Mouse (Mus musculus) embryonic facial prominence, embryonic 15.5 days (tissue): ENCODE measurements around the gene Ramac. TPM values are rescaled to one million over a fixed set of nuclear protein-coding genes. Genes with fewer than 3 reads are reported as not detected.

ENCODE experiments used
- ATAC-seq: fragments of 200-750 bp; cut with Nextera tagmentation; 2 replicates; pipeline ENCODE4 v1.8.0; 2017; ENCODE audit warnings: low read depth, moderate TSS enrichment; ENCODE audit not compliant: insufficient number of reproducible peaks, low FRiP score, low TSS enrichment
- H3K27ac ChIP-seq: fragments of 300-500 bp; sonication (generic); replicated peaks from 2 replicates; pipeline ENCODE4 v1.5.1; 2015; ENCODE audit warnings: mild to moderate bottlenecking, inconsistent platforms
- H3K27me3 ChIP-seq: fragments of 300-500 bp; sonication (generic); 2 replicates; pipeline ENCODE4 v1.6.1; 2015; ENCODE audit warnings: inconsistent platforms
- H3K36me3 ChIP-seq: fragments of 300-500 bp; sonication (generic); 2 replicates; pipeline ENCODE4 v1.6.1; 2015; ENCODE audit warnings: mild to moderate bottlenecking, inconsistent platforms
- H3K4me1 ChIP-seq: fragments of 300-500 bp; sonication (generic); 2 replicates; pipeline ENCODE4 v1.6.1; 2015; ENCODE audit warnings: inconsistent platforms
- H3K4me2 ChIP-seq: fragments of 300-500 bp; sonication (generic); replicated peaks from 2 replicates; pipeline ENCODE4 v1.6.1; 2015; ENCODE audit warnings: mild to moderate bottlenecking, inconsistent platforms
- H3K4me3 ChIP-seq: fragments of 300-500 bp; sonication (generic); replicated peaks from 2 replicates; pipeline ENCODE4 v1.5.1; 2015; ENCODE audit warnings: mild to moderate bottlenecking, inconsistent platforms
- H3K9ac ChIP-seq: fragments of 300-500 bp; sonication (generic); 2 replicates; pipeline ENCODE4 v1.6.1; 2015; ENCODE audit warnings: inconsistent platforms
- H3K9me3 ChIP-seq: fragments of 300-500 bp; sonication (generic); replicated peaks from 2 replicates; pipeline ENCODE4 v1.6.1; 2016; ENCODE audit warnings: inconsistent platforms
- WGBS: fragments of 180-500 bp; shearing (Covaris S2); methylation state at CpG from one replicate; pipeline ENCODE4 v1.1.7; 2015; 5-methylcytosine and 5-hydroxymethylcytosine counted together
- polyA plus RNA-seq: library from polyadenylated mRNA; unstranded; fragments of >200 nt; fragmentation: Nextera tagmentation; extraction: Ambion mirVana; gene quantifications from 2 replicates; pipeline ENCODE4 v1.2.1, GENCODE M21; 2015

Ramac gene
- 104 and 108 TPM in 2 replicates for polyA plus RNA-seq

- no peaks in the 10 kb centered on the region for H3K27me3 ChIP-seq
- peak within 1 kb of the TSS; percentile 63 for H3K9ac ChIP-seq
- peak within 1 kb of the TSS; percentile 88 for H3K27ac ChIP-seq
- peak; percentile 96 for ATAC-seq
- no peaks in the 10 kb centered on the region for H3K36me3 ChIP-seq
- peak within 1 kb of the TSS; percentile 66 for H3K4me3 ChIP-seq
- peaks cover 19% of the 10 kb centered on the region for H3K4me1 ChIP-seq
- H3K4me2 ChIP-seq, result peak within 1 kb of the TSS; percentile 87
- H3K9me3 ChIP-seq, result no peaks in the 10 kb centered on the region
- under 1% methylated on average over 56 of the region's 56 CpGs for whole genome bisulfite sequencing
These were observed at the start of gene Ramac for GRCm38 (mm10) chr7:81762180-81763109. TSS of gene Ramac (plus strand) at chr7:81762925.

GRCm38 (mm10) chr7:81718657-81719056 lies 44.1 kb upstream of the Ramac start:
- no peaks in the 10 kb centered on the region for H3K36me3 ChIP-seq
- no peak overlapping the region for H3K9ac ChIP-seq
- H3K27me3 ChIP-seq, result no peaks in the 10 kb centered on the region
- no peak overlapping the region for H3K27ac ChIP-seq
- 66% methylated on average over 1 of the region's 1 CpGs for WGBS
- no peak overlapping the region for H3K4me3 ChIP-seq
- H3K4me1 ChIP-seq, result 0 out of 2 replicates have a peak, but pooled peaks cover 4% of the 10 kb centered on the region
- H3K4me2 ChIP-seq, result no peak overlapping the region
- ATAC-seq, result no peak
- H3K9me3 ChIP-seq, result no peaks in the 10 kb centered on the region

DNA sequence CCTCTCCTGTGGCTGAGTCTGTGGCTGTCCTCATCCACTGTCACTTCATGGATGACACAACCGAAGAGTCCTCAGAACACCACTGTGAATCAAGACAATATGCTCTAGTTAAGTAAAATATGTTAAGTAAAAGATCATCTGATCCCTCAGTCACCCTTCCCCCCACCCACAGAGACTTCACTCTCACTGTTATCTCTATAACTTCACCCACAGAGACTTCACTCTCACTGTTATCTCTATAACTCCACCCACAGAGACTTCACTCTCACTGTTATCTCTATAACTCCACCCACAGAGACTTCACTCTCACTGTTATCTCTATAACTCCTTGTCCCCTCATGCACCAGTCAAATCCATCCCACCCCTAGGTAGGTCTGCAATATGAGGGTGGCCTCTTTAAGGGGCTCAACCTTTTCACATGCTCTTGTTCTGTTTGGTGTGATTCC lies 43.5 kb upstream of the Ramac start:
- Histone ChIP-seq H3K9me3 (no peaks in the 10 kb centered on the region), H3K4me1 (0 out of 2 replicates have a peak, but pooled peaks cover 4% of the 10 kb centered on the region), H3K9ac (no peak overlapping the region), H3K27ac (no peak overlapping the region), H3K36me3 (no peaks in the 10 kb centered on the region), H3K4me3 (no peak overlapping the region), H3K27me3 (no peaks in the 10 kb centered on the region), H3K4me2 (no peak overlapping the region)
- no peak for ATAC-seq
- 82% methylated on average over 1 of the region's 1 CpGs for WGBS

GRCm38 (mm10) chr7:81721271-81721670 lies 41.5 kb upstream of the Ramac start:
- Histone ChIP-seq H3K4me2 (no peak overlapping the region), H3K9ac (no peak overlapping the region), H3K9me3 (no peaks in the 10 kb centered on the region), H3K36me3 (no peaks in the 10 kb centered on the region), H3K4me1 (0 out of 2 replicates have a peak, but pooled peaks cover 4% of the 10 kb centered on the region), H3K4me3 (no peak overlapping the region), H3K27ac (no peak overlapping the region), H3K27me3 (no peaks in the 10 kb centered on the region)
- ATAC-seq, result no peak
- 47% methylated on average over 5 of the region's 5 CpGs for WGBS

DNA sequence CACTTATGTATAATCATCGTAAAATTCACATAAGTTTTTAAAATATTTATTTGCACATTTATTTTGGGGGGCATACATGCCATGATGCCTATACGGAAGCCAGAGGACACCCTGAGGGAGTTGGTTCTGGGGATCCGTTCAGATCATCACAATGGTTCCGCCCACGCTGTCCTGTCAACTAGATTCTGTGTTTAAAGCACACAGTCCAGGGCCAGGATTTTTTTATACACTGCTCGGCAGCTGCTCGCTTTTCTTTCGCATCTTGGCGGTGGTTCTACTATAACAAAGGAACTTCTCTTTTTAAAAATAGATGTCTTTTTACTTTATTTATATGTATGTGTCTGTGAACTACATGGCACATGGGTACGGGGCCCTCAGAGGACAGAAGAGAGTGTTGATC lies 38.9 kb upstream of the Ramac start:
- no peak for ATAC-seq
- no peaks in the 10 kb centered on the region for H3K27me3 ChIP-seq
- H3K4me2 ChIP-seq, result no peak overlapping the region
- H3K9ac ChIP-seq, result no peak overlapping the region
- WGBS, result 89% methylated on average over 10 of the region's 10 CpGs
- 0 out of 2 replicates have a peak, but pooled peaks cover 4% of the 10 kb centered on the region for H3K4me1 ChIP-seq
- H3K27ac ChIP-seq, result no peak overlapping the region
- no peak overlapping the region for H3K4me3 ChIP-seq
- H3K36me3 ChIP-seq, result no peaks in the 10 kb centered on the region
- H3K9me3 ChIP-seq, result no peaks in the 10 kb centered on the region

DNA sequence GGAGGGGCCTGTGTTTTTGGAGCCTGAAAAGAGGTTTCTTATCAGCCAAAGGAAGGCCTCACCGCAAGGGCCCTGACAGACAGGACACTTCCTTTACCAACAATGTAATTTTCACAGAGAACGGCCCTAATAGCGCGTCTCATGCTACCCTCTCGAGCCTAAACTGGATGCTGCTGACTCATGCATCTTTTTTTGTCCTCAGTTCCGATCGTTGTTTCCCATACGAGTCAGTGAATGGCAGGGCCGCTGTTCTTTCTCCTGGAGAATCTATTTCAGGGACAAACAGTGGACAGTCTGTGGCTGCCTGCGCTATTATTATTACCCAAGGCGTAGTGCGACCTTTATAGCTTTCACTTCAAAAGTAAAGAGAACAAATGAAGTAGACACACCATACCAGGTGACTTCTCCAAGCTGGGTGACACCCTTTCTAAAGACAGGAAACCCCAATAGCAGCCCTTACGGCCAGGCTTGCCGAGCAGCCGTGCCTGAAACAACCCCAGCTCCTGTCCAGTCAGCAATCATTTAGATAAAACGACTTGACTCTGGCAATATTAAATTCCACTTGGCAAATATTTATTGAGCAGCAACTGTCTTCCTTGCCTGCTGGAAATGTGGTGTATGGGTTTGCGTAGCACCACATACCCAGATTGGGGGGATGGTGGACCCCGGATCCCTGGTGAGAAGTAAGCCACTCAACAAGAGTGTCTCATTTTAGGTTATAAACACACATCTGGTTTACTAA lies 36.6 kb upstream of the Ramac start:
- no peak overlapping the region for H3K9ac ChIP-seq
- no peak overlapping the region for H3K4me2 ChIP-seq
- no peak overlapping the region for H3K27ac ChIP-seq
- no peaks in the 10 kb centered on the region for H3K36me3 ChIP-seq
- no peaks in the 10 kb centered on the region for H3K27me3 ChIP-seq
- WGBS, result 70% methylated on average over 18 of the region's 18 CpGs
- H3K4me3 ChIP-seq, result no peak overlapping the region
- H3K9me3 ChIP-seq, result no peaks in the 10 kb centered on the region
- 0 out of 2 replicates have a peak, but pooled peaks cover under 1% of the 10 kb centered on the region for H3K4me1 ChIP-seq
- no peak for ATAC-seq

GRCm38 (mm10) chr7:81726728-81727005 lies 36.1 kb upstream of the Ramac start:
- Histone ChIP-seq H3K4me1 (no peaks in the 10 kb centered on the region), H3K9me3 (no peaks in the 10 kb centered on the region), H3K4me2 (no peak overlapping the region), H3K9ac (no peak overlapping the region), H3K27me3 (no peaks in the 10 kb centered on the region), H3K36me3 (no peaks in the 10 kb centered on the region), H3K4me3 (no peak overlapping the region), H3K27ac (no peak overlapping the region)
- WGBS, result 49% methylated on average over 2 of the region's 2 CpGs
- ATAC-seq, result no peak

DNA sequence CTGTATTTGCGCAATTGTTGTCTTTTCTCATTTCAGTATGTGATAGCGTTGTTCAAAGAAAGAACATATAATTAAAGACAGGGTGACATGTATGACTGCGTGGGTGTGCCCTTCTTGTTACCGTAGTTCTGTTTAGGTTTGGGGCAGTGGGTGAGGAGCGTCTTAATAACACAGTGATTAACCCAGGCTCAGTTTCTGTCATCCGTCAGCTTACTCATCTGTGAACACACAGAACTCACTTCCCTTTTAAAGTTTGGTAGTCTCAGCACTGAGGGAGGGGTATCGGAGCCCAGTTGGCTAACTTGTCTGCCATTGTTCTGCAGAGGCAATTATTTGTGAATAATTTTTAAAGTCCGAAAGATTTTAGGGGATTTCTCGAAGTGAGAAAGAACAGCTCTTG lies 35.0 kb upstream of the Ramac start:
- Histone ChIP-seq H3K4me3 (no peak overlapping the region), H3K27me3 (no peaks in the 10 kb centered on the region), H3K9ac (no peak overlapping the region), H3K4me1 (no peaks in the 10 kb centered on the region), H3K4me2 (no peak overlapping the region), H3K9me3 (no peaks in the 10 kb centered on the region), H3K36me3 (no peaks in the 10 kb centered on the region), H3K27ac (no peak overlapping the region)
- WGBS, result 71% methylated on average over 9 of the region's 9 CpGs
- no peak for ATAC-seq

GRCm38 (mm10) chr7:81729787-81730186 lies 32.9 kb upstream of the Ramac start:
- H3K27me3 ChIP-seq, result no peaks in the 10 kb centered on the region
- H3K4me1 ChIP-seq, result no peaks in the 10 kb centered on the region
- ATAC-seq, result no peak
- no peak overlapping the region for H3K27ac ChIP-seq
- no peaks in the 10 kb centered on the region for H3K9me3 ChIP-seq
- no peak overlapping the region for H3K4me2 ChIP-seq
- 71% methylated on average over 9 of the region's 9 CpGs for WGBS
- H3K9ac ChIP-seq, result no peak overlapping the region
- H3K4me3 ChIP-seq, result no peak overlapping the region
- no peaks in the 10 kb centered on the region for H3K36me3 ChIP-seq

DNA sequence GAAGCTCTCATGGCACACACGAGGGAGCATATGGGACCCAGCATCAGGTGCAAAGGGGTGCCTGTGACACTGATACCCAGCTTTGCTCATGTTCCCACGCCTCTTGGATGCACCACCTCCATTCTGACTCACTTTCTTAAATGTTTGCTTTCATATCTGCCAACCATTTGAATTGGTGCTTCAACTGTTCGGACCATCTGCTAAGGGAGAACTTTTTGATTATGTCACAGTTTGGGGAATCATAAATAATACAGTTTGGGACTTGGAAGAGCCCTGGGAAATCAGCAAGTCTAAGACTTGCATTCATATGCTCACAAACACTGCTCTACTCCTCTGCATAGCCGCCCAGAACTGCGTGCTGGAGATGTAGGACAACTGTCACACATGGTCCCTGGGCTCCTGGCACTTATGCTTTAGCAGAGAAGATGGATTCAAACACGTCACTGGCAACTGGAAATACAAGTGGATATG lies 31.5 kb upstream of the Ramac start:
- H3K4me1 ChIP-seq, result no peaks in the 10 kb centered on the region
- H3K9ac ChIP-seq, result no peak overlapping the region
- 79% methylated on average over 6 of the region's 6 CpGs for WGBS
- H3K36me3 ChIP-seq, result no peaks in the 10 kb centered on the region
- no peaks in the 10 kb centered on the region for H3K9me3 ChIP-seq
- H3K27me3 ChIP-seq, result no peaks in the 10 kb centered on the region
- no peak for ATAC-seq
- H3K4me2 ChIP-seq, result no peak overlapping the region
- no peak overlapping the region for H3K4me3 ChIP-seq
- H3K27ac ChIP-seq, result no peak overlapping the region
